8 mouse cellular contexts compared by ENCODE assay signal in the genomic region with DNA sequence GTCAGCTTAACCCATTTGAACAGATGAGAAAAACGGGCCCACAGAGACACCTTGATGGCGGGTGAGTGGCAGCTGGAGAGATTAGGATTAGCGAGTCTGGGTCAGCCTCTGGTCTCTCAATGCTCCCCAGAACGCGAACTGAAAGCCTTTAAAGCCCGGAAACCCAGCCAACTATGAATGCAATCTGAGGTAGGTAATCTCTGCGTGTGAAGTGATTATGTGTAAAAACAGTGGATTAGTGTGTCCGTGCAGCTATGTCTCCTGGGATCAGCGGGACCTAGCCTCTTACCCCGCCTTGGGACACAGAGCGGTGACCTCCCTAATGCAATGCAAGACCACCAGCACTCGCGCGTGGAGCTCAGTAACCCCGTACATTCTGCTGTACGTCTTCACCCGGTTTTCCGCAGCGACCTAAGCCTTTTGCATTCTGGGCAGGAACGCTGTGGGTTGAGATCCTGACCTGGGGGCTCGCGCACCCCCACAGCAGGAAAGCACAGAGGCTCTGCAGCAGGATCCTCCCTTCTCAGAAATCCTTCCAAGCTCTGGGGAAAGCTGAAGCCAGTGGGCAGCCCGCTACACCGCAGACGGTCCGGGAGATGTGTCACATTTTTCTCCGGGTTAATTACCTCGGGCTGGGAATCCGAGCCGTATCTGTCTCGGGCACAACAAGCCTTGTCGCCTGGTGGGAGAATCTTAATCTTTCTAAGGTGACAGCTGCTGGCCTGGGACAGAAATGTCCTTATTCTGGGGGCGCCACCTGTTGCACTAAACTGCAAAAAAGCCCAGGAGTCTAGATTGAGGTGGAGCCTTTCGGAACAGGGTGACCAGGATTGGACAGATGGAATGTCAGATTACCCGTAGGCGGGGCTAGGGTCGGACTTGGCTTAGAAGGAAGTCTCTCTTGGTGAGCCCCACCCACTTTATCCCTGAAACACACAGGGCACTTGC. TPM values are rescaled to one million over a fixed set of nuclear protein-coding genes. Genes with fewer than 3 reads are reported as not detected.
DNase-seq lines count a peak whose midpoint lies in the region; ATAC-seq and TF ChIP-seq lines count a peak whose summit lies in the region.

A gene (plus strand): TSS at position 940 of the 948 bp plus-strand sequence.

- 0 out of 2 replicates have a peak, but pooled peaks cover 5% of the 10 kb centered on the region for H3K4me1 ChIP-seq in embryonic fibroblast, embryonic 13.5 days (ENCODE audit: control insufficient read depth, insufficient read depth, low read length)
- peaks cover 10% of the 10 kb centered on the region; the same call in 1 of the 2 replicates for H3K4me1 ChIP-seq in limb, embryonic 15.5 days
- H3K4me1 ChIP-seq in midbrain, postnatal 0 days (ENCODE audit: insufficient read depth, low read length) = no peaks in the 10 kb centered on the region

- H3K27ac ChIP-seq in embryonic fibroblast, embryonic 13.5 days (ENCODE audit: insufficient read depth, low read length) = no peak within 1 kb of the TSS
- no peak within 1 kb of the TSS for H3K27ac ChIP-seq in limb, embryonic 15.5 days
- no peak within 1 kb of the TSS for H3K27ac ChIP-seq in midbrain, postnatal 0 days (ENCODE audit: low read depth, low read length)

- WGBS in limb, embryonic 15.5 days = 4% methylated on average over 37 of the region's 37 CpGs
- 2% methylated on average over 37 of the region's 37 CpGs for WGBS in midbrain, postnatal 0 days

- peak within 1 kb of the TSS; percentile 71 for H3K4me3 ChIP-seq in embryonic fibroblast, embryonic 13.5 days (ENCODE audit: insufficient read depth, low read length)
- H3K4me3 ChIP-seq in limb, embryonic 15.5 days = peak within 1 kb of the TSS; percentile 41
- peak within 1 kb of the TSS; percentile 27 for H3K4me3 ChIP-seq in midbrain, postnatal 0 days (ENCODE audit: low read depth, low read length)

- H3K4me2 ChIP-seq in limb, embryonic 15.5 days = peak within 1 kb of the TSS; percentile 61
- peak within 1 kb of the TSS; percentile 70 for H3K4me2 ChIP-seq in midbrain, postnatal 0 days (ENCODE audit: low read depth, low read length, poor library complexity, severe bottlenecking)

- ATAC-seq in limb, embryonic 15.5 days (ENCODE audit: insufficient number of reproducible peaks, low FRiP score, low TSS enrichment, low read depth) = peak; percentile 78; the same call in 1 of the 2 replicates
- peak; percentile 69; the same call in 1 of the 2 replicates for ATAC-seq in midbrain, postnatal 0 days (ENCODE audit: low FRiP score)

- peak; percentile 74 to 83 for DNase-seq in urinary bladder, adult 18-20 months (ENCODE audit: low spot score in 2 of 2)
- DNase-seq in urinary bladder, postnatal 10 days (ENCODE audit: low spot score) = no peak
- peak; percentile 78 for DNase-seq in heart, adult 8-10 months (ENCODE audit: low spot score)
- peak; percentile 95 to 97 for DNase-seq in kidney, adult 8-10 months
- DNase-seq in midbrain, postnatal 0 days (ENCODE audit: low spot score) = peak; percentile 76
- DNase-seq in spleen, postnatal 4 days (ENCODE audit: low spot score in 2 of 2) = peak; percentile 80 to 81

- H3K36me3 ChIP-seq in limb, embryonic 15.5 days = no peaks in the 10 kb centered on the region
- H3K36me3 ChIP-seq in midbrain, postnatal 0 days (ENCODE audit: insufficient read depth, low read length) = no peaks in the 10 kb centered on the region

- no peak for TF ChIP-seq CTCF in embryonic fibroblast, embryonic 13.5 days (IDR thresholded peaks at IDR 0.05; ENCODE audit: borderline replicate concordance, insufficient read depth, low read length)
- no peak; the same call in 1 of the 2 replicates for TF ChIP-seq CTCF in midbrain, postnatal 0 days (IDR thresholded peaks at IDR 0.05)

- peaks cover 10% of the 10 kb centered on the region; the same call in 1 of the 2 replicates for H3K27me3 ChIP-seq in limb, embryonic 15.5 days
- no peaks in the 10 kb centered on the region for H3K27me3 ChIP-seq in midbrain, postnatal 0 days (ENCODE audit: insufficient read depth, low read length)

- H3K9ac ChIP-seq in limb, embryonic 15.5 days = peak within 1 kb of the TSS; percentile 14; the same call in 1 of the 2 replicates
- no peak within 1 kb of the TSS; the same call in 1 of the 2 replicates for H3K9ac ChIP-seq in midbrain, postnatal 0 days (replicated peaks; ENCODE audit: low read length, poor library complexity, severe bottlenecking)

- TF ChIP-seq POLR2A in embryonic fibroblast, embryonic 13.5 days (IDR thresholded peaks at IDR 0.05; ENCODE audit: low read depth, low read length) = no peak

- H3K9me3 ChIP-seq in limb, embryonic 15.5 days = no peaks in the 10 kb centered on the region
- H3K9me3 ChIP-seq in midbrain, postnatal 0 days (ENCODE audit: low read length) = no peaks in the 10 kb centered on the region

RNA-seq across cellular contexts. Expression of the gene that starts here (rescaled TPM):
- polyA plus RNA-seq in embryonic fibroblast, embryonic 13.5 days (2011; ENCODE audit: insufficient read length, low read depth, missing spikeins) = 56.9 and 77.4 TPM in 2 replicates
- total RNA-seq in heart, adult 8-10 months (2022) = 10 to 100 TPM; 12.6 to 21.0 (median 17.3) TPM
- polyA plus RNA-seq in limb, embryonic 15.5 days (2015; fragmentation: Nextera tagmentation; extraction: Ambion mirVana) = 176 and 178 TPM in 2 replicates
- total RNA-seq in midbrain, postnatal 0 days (2014; rRNA removed) = 110 and 119 TPM in 2 replicates
- 172 and 188 TPM in 2 replicates for polyA plus RNA-seq in midbrain, postnatal 0 days (2015; fragmentation: Nextera tagmentation; extraction: Ambion mirVana)
